Mouse (Mus musculus) heart, embryonic 16.5 days (tissue): ENCODE measurements around the gene Ccl22. TPM values are rescaled to one million over a fixed set of nuclear protein-coding genes. Genes with fewer than 3 reads are reported as not detected.

ENCODE experiments used
- ATAC-seq: fragments of 200-750 bp; cut with Nextera tagmentation; replicated peaks from 2 replicates; pipeline ENCODE4 v1.8.0; 2017; ENCODE audit warnings: moderate number of reproducible peaks; ENCODE audit not compliant: insufficient read depth, low FRiP score; ENCODE audit errors: extremely low read depth
- H3K27ac ChIP-seq: fragments of 300-500 bp; sonication (generic); 2 replicates; pipeline ENCODE4 v1.5.1; 2014; ENCODE audit warnings: mild to moderate bottlenecking, low read length, control low read depth, moderate library complexity
- H3K27me3 ChIP-seq: fragments of 300-500 bp; sonication (generic); 2 replicates; pipeline ENCODE4 v1.6.1; 2014; ENCODE audit warnings: low read length, mixed read lengths; ENCODE audit not compliant: control insufficient read depth, insufficient read depth
- H3K36me3 ChIP-seq: fragments of 300-500 bp; sonication (generic); 2 replicates; pipeline ENCODE4 v1.6.1; 2014; ENCODE audit not compliant: control insufficient read depth, insufficient read depth
- H3K4me1 ChIP-seq: fragments of 300-500 bp; sonication (generic); 2 replicates; pipeline ENCODE4 v1.6.1; 2014; ENCODE audit warnings: low read length, mixed read lengths; ENCODE audit not compliant: control insufficient read depth, insufficient read depth
- H3K4me2 ChIP-seq: fragments of 300-500 bp; sonication (generic); 2 replicates; pipeline ENCODE4 v1.6.1; 2014; ENCODE audit warnings: low read depth, mild to moderate bottlenecking, control low read depth, low read length
- H3K4me3 ChIP-seq: fragments of 300-500 bp; sonication (generic); 2 replicates; pipeline ENCODE4 v1.5.1; 2014; ENCODE audit warnings: mild to moderate bottlenecking, control low read depth, low read length
- H3K9ac ChIP-seq: fragments of 300-500 bp; sonication (generic); 2 replicates; pipeline ENCODE4 v1.6.1; 2014; ENCODE audit warnings: low read length, control low read depth
- H3K9me3 ChIP-seq: fragments of 300-500 bp; sonication (generic); replicated peaks from 2 replicates; pipeline ENCODE4 v1.6.1; 2016; ENCODE audit warnings: low read length; ENCODE audit not compliant: control insufficient read depth
- WGBS: fragments of 180-500 bp; shearing (Covaris S2); extraction: QIAGEN DNeasy Blood & Tissue Kit; methylation state at CpG from one replicate; pipeline ENCODE4 v1.1.7; 2014; 5-methylcytosine and 5-hydroxymethylcytosine counted together
- polyA plus RNA-seq: library from polyadenylated mRNA; unstranded; fragments of >200 nt; fragmentation: Nextera tagmentation; extraction: Ambion mirVana; gene quantifications from 2 replicates; pipeline ENCODE4 v1.2.1, GENCODE M21; 2015

The Ccl22 gene
- 0.16 TPM in 1 of 2 replicates, not detected in the other for polyA plus RNA-seq

- H3K27ac ChIP-seq, result no peak within 1 kb of the TSS
- H3K4me2 ChIP-seq, result no peak within 1 kb of the TSS
- H3K4me3 ChIP-seq, result no peak within 1 kb of the TSS
- no peaks in the 10 kb centered on the region for H3K4me1 ChIP-seq
- H3K27me3 ChIP-seq, result no peaks in the 10 kb centered on the region
- no peak for ATAC-seq
- H3K9ac ChIP-seq, result no peak within 1 kb of the TSS
- no peaks in the 10 kb centered on the region for H3K36me3 ChIP-seq
- no peaks in the 10 kb centered on the region for H3K9me3 ChIP-seq
- WGBS, result 82% methylated on average over 7 of the region's 7 CpGs
Measured at GRCm38 (mm10) chr8:94745476-94746184, at the start of gene Ccl22. Gene Ccl22, plus strand, starts transcription at chr8:94745590.

- Histone ChIP-seq H3K4me2 (peak within 1 kb of the TSS; percentile 65), H3K4me3 (peak within 1 kb of the TSS; percentile 43), H3K9me3 (no peaks in the 10 kb centered on the region), H3K9ac (no peak within 1 kb of the TSS), H3K36me3 (no peaks in the 10 kb centered on the region), H3K27ac (no peak within 1 kb of the TSS), H3K27me3 (peaks cover 56% of the 10 kb centered on the region), H3K4me1 (0 out of 2 replicates have a peak, but pooled peaks cover 4% of the 10 kb centered on the region)
- under 1% methylated on average over 41 of the region's 41 CpGs for WGBS
- ATAC-seq, result peak; percentile 33; the same call in 1 of the 2 replicates
Measured at GRCm38 (mm10) chr8:94695994-94696384, 49.4 kb upstream of the Ccl22 start, which contains the start of gene Pllp. Gene Pllp, minus strand, starts transcription at chr8:94696278.

GRCm38 (mm10) chr8:94696566-94696965 lies 48.8 kb upstream of the Ccl22 start:
- Histone ChIP-seq H3K9ac (no peak overlapping the region), H3K4me2 (no peak overlapping the region; the same call in 1 of the 2 replicates), H3K27ac (no peak overlapping the region), H3K27me3 (peaks cover 56% of the 10 kb centered on the region), H3K9me3 (no peaks in the 10 kb centered on the region), H3K36me3 (no peaks in the 10 kb centered on the region), H3K4me1 (0 out of 2 replicates have a peak, but pooled peaks cover 4% of the 10 kb centered on the region), H3K4me3 (0 out of 2 replicates have a peak overlapping the region, but pooled peaks have one; percentile 43)
- ATAC-seq, result no peak
- 46% methylated on average over 3 of the region's 3 CpGs for WGBS

- H3K4me2 ChIP-seq, result no peak overlapping the region
- peaks cover 50% of the 10 kb centered on the region for H3K27me3 ChIP-seq
- H3K9ac ChIP-seq, result no peak overlapping the region
- no peak overlapping the region for H3K27ac ChIP-seq
- H3K4me1 ChIP-seq, result 0 out of 2 replicates have a peak, but pooled peaks cover 8% of the 10 kb centered on the region
- H3K9me3 ChIP-seq, result no peaks in the 10 kb centered on the region
- WGBS, result 72% methylated on average over 6 of the region's 6 CpGs
- no peaks in the 10 kb centered on the region for H3K36me3 ChIP-seq
- H3K4me3 ChIP-seq, result no peak overlapping the region
- ATAC-seq, result no peak
Measured at GRCm38 (mm10) chr8:94697956-94698355, 47.4 kb upstream of the Ccl22 start.

GRCm38 (mm10) chr8:94699366-94699765 lies 46.0 kb upstream of the Ccl22 start:
- H3K9ac ChIP-seq, result no peak overlapping the region
- 71% methylated on average over 16 of the region's 16 CpGs for WGBS
- no peak overlapping the region for H3K4me3 ChIP-seq

GRCm38 (mm10) chr8:94700421-94700935 lies 44.9 kb upstream of the Ccl22 start:
- WGBS, result 71% methylated on average over 4 of the region's 4 CpGs
- no peak for ATAC-seq
- Histone ChIP-seq H3K36me3 (no peaks in the 10 kb centered on the region), H3K9me3 (no peaks in the 10 kb centered on the region), H3K27me3 (peaks cover 25% of the 10 kb centered on the region), H3K27ac (no peak overlapping the region), H3K4me1 (peaks cover 8% of the 10 kb centered on the region; the same call in 1 of the 2 replicates), H3K9ac (no peak overlapping the region), H3K4me2 (no peak overlapping the region), H3K4me3 (no peak overlapping the region)

More at GRCm38 (mm10) chr8:94699366-94699765, 46.0 kb upstream of the Ccl22 start:
- H3K4me2 ChIP-seq, result no peak overlapping the region
- H3K27me3 ChIP-seq, result peaks cover 36% of the 10 kb centered on the region
- no peak overlapping the region for H3K27ac ChIP-seq
- H3K9me3 ChIP-seq, result no peaks in the 10 kb centered on the region
- 0 out of 2 replicates have a peak, but pooled peaks cover 8% of the 10 kb centered on the region for H3K4me1 ChIP-seq
- ATAC-seq, result no peak
- H3K36me3 ChIP-seq, result no peaks in the 10 kb centered on the region

GRCm38 (mm10) chr8:94702156-94702555 lies 43.2 kb upstream of the Ccl22 start:
- H3K27ac ChIP-seq, result no peak overlapping the region
- peak overlapping the region; percentile 86; the same call in 1 of the 2 replicates for H3K4me2 ChIP-seq
- no peak for ATAC-seq
- peaks cover 8% of the 10 kb centered on the region for H3K27me3 ChIP-seq
- no peak overlapping the region for H3K9ac ChIP-seq
- whole genome bisulfite sequencing, result 76% methylated on average over 3 of the region's 3 CpGs
- no peak overlapping the region for H3K4me3 ChIP-seq
- no peaks in the 10 kb centered on the region for H3K9me3 ChIP-seq
- H3K4me1 ChIP-seq, result peaks cover 9% of the 10 kb centered on the region
- no peaks in the 10 kb centered on the region for H3K36me3 ChIP-seq

GRCm38 (mm10) chr8:94702844-94703813 lies 42.3 kb upstream of the Ccl22 start:
- ATAC-seq, result peak; percentile 86
- WGBS, result under 1% methylated on average over 35 of the region's 35 CpGs
- peak overlapping the region; percentile 60 for H3K9ac ChIP-seq
- peaks cover under 1% of the 10 kb centered on the region for H3K27me3 ChIP-seq
- peaks cover 12% of the 10 kb centered on the region for H3K4me1 ChIP-seq
- H3K36me3 ChIP-seq, result no peaks in the 10 kb centered on the region
- peak overlapping the region; percentile 86 for H3K4me2 ChIP-seq
- peak overlapping the region; percentile 75 for H3K4me3 ChIP-seq
- no peaks in the 10 kb centered on the region for H3K9me3 ChIP-seq
- peak overlapping the region; percentile 25; the same call in 1 of the 2 replicates for H3K27ac ChIP-seq
